Mouse (Mus musculus): ENCODE measurements around the gene Fbxw10. TPM values are rescaled to one million over a fixed set of nuclear protein-coding genes. Genes with fewer than 3 reads are reported as not detected.

Gene Fbxw10
- total and polyA plus RNA-seq, 2 experiments from 2014 or later, result 0.49 to 0.72 TPM

GRCm38 (mm10) chr11:62915486-62915885, 68.6 kb downstream of the Fbxw10 start:
- H3K4me2 ChIP-seq (ENCODE audit: low read depth, low read length, poor library complexity, severe bottlenecking), result no peak overlapping the region
- H3K36me3 ChIP-seq (ENCODE audit: insufficient read depth, low read length), result no peaks in the 10 kb centered on the region
- TF ChIP-seq CTCF (IDR thresholded peaks at IDR 0.05), result no peak
- 0 out of 2 replicates have a peak, but pooled peaks cover 3% of the 10 kb centered on the region for H3K4me1 ChIP-seq (ENCODE audit: insufficient read depth, low read length)
- no peak for DNase-seq (ENCODE audit: low spot score)
- 98% methylated on average over 2 of the region's 2 CpGs for WGBS
- H3K9me3 ChIP-seq (ENCODE audit: low read length), result no peaks in the 10 kb centered on the region
- H3K27ac ChIP-seq (ENCODE audit: low read depth, low read length), result no peak overlapping the region
- H3K27me3 ChIP-seq (ENCODE audit: insufficient read depth, low read length), result no peaks in the 10 kb centered on the region
- H3K9ac ChIP-seq (replicated peaks; ENCODE audit: low read length, poor library complexity, severe bottlenecking), result no peak overlapping the region
- H3K4me3 ChIP-seq (ENCODE audit: low read depth, low read length), result no peak overlapping the region
- no peak for ATAC-seq (ENCODE audit: low FRiP score)

GRCm38 (mm10) chr11:62916765-62917164, 69.9 kb downstream of the Fbxw10 start:
- H3K9ac ChIP-seq (replicated peaks; ENCODE audit: low read length, poor library complexity, severe bottlenecking), result no peak overlapping the region
- H3K36me3 ChIP-seq (ENCODE audit: insufficient read depth, low read length), result no peaks in the 10 kb centered on the region
- H3K9me3 ChIP-seq (ENCODE audit: low read length), result no peaks in the 10 kb centered on the region
- 46% methylated on average over 2 of the region's 2 CpGs for WGBS
- no peak for TF ChIP-seq CTCF (IDR thresholded peaks at IDR 0.05)
- peaks cover 4% of the 10 kb centered on the region; the same call in 1 of the 2 replicates for H3K4me1 ChIP-seq (ENCODE audit: insufficient read depth, low read length)
- H3K4me3 ChIP-seq (ENCODE audit: low read depth, low read length), result no peak overlapping the region
- no peaks in the 10 kb centered on the region for H3K27me3 ChIP-seq (ENCODE audit: insufficient read depth, low read length)
- ATAC-seq (ENCODE audit: low FRiP score) (no peak), DNase-seq (ENCODE audit: low spot score) (no peak)
- no peak overlapping the region for H3K27ac ChIP-seq (ENCODE audit: low read depth, low read length)
- no peak overlapping the region for H3K4me2 ChIP-seq (ENCODE audit: low read depth, low read length, poor library complexity, severe bottlenecking)

- Histone ChIP-seq H3K27me3 (ENCODE audit: insufficient read depth, low read length) (no peaks in the 10 kb centered on the region), H3K27ac (ENCODE audit: low read depth, low read length) (no peak overlapping the region), H3K4me3 (ENCODE audit: low read depth, low read length) (peak overlapping the region; percentile 26), H3K9me3 (ENCODE audit: low read length) (no peaks in the 10 kb centered on the region), H3K9ac (replicated peaks; ENCODE audit: low read length, poor library complexity, severe bottlenecking) (no peak overlapping the region), H3K4me2 (ENCODE audit: low read depth, low read length, poor library complexity, severe bottlenecking) (peak overlapping the region; percentile 34), H3K36me3 (ENCODE audit: insufficient read depth, low read length) (no peaks in the 10 kb centered on the region), H3K4me1 (ENCODE audit: insufficient read depth, low read length) (peaks cover 3% of the 10 kb centered on the region; the same call in 1 of the 2 replicates)
- DNase-seq (ENCODE audit: low spot score) (no peak), ATAC-seq (ENCODE audit: low FRiP score) (no peak)
- no peak for TF ChIP-seq CTCF (IDR thresholded peaks at IDR 0.05)
- 75% methylated on average over 6 of the region's 6 CpGs for WGBS
These were observed 73.3 kb downstream of the Fbxw10 start for GRCm38 (mm10) chr11:62919946-62920742.

GRCm38 (mm10) chr11:62920743-62921050, 73.8 kb downstream of the Fbxw10 start:
- Histone ChIP-seq H3K9ac (replicated peaks; ENCODE audit: low read length, poor library complexity, severe bottlenecking) (no peak overlapping the region), H3K36me3 (ENCODE audit: insufficient read depth, low read length) (no peaks in the 10 kb centered on the region), H3K27me3 (ENCODE audit: insufficient read depth, low read length) (no peaks in the 10 kb centered on the region), H3K9me3 (ENCODE audit: low read length) (no peaks in the 10 kb centered on the region), H3K4me3 (ENCODE audit: low read depth, low read length) (peak overlapping the region; percentile 26), H3K4me2 (ENCODE audit: low read depth, low read length, poor library complexity, severe bottlenecking) (peak overlapping the region; percentile 34), H3K4me1 (ENCODE audit: insufficient read depth, low read length) (peaks cover 3% of the 10 kb centered on the region; the same call in 1 of the 2 replicates), H3K27ac (ENCODE audit: low read depth, low read length) (no peak overlapping the region)
- no peak for TF ChIP-seq CTCF (IDR thresholded peaks at IDR 0.05)
- 23% methylated on average over 6 of the region's 6 CpGs for WGBS
- DNase-seq (ENCODE audit: low spot score) (no peak), ATAC-seq (ENCODE audit: low FRiP score) (no peak)

GRCm38 (mm10) chr11:62921052-62921977, 74.4 kb downstream of the Fbxw10 start:
- DNase-seq (ENCODE audit: low spot score) (peak; percentile 97), ATAC-seq (ENCODE audit: low FRiP score) (peak; percentile 83)
- TF ChIP-seq CTCF (IDR thresholded peaks at IDR 0.05), result peak; percentile 98
- Histone ChIP-seq H3K9ac (replicated peaks; ENCODE audit: low read length, poor library complexity, severe bottlenecking) (0 out of 2 replicates have a peak overlapping the region, but pooled peaks have one; percentile 29), H3K4me3 (ENCODE audit: low read depth, low read length) (peak overlapping the region; percentile 26), H3K27me3 (ENCODE audit: insufficient read depth, low read length) (no peaks in the 10 kb centered on the region), H3K4me2 (ENCODE audit: low read depth, low read length, poor library complexity, severe bottlenecking) (peak overlapping the region; percentile 36), H3K36me3 (ENCODE audit: insufficient read depth, low read length) (no peaks in the 10 kb centered on the region), H3K9me3 (ENCODE audit: low read length) (no peaks in the 10 kb centered on the region), H3K27ac (ENCODE audit: low read depth, low read length) (peak overlapping the region; percentile 65), H3K4me1 (ENCODE audit: insufficient read depth, low read length) (peaks cover 3% of the 10 kb centered on the region; the same call in 1 of the 2 replicates)
- 24% methylated on average over 25 of the region's 25 CpGs for whole genome bisulfite sequencing
